In the genomic region with DNA sequence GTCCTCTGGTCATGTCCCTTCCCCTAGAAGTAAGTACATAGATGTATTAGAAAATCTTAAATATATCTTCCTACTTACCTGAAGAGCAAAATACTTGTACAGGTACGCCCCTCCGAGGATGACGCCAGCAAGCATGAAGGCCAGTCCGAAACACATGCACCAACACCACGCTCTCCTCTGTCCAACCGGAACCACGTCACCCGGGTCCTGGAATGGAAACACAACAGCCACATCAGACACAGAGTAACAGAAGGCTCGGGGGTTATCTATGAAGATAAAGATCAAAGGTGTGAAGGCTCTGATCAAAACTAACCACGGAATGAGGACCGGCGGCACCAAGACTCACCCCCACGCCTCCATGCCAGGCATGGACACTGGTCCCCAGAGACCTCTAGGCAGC, we compare ENCODE assay signal across 21 mouse cellular contexts.
"Had no signal": no experiment of that assay in that cellular context is flagged by ENCODE, and none has a peak within 500 bp of the region (broad histone marks: within the 10 kb centered on the region; RNA-seq: fewer than 3 reads in every experiment).

No protein-coding gene starts in this region.

- H3K4me1 ChIP-seq: neural tube, embryonic 12.5 days had no signal

- H3K27ac ChIP-seq: liver, embryonic 15.5 days; lung, embryonic 15.5 days; macrophage; midbrain, embryonic 13.5 days; midbrain, embryonic 15.5 days; neural tube, embryonic 12.5 days had no signal

- H3K4me3 ChIP-seq: liver, embryonic 15.5 days; lung, embryonic 15.5 days; megakaryocyte, embryonic 14.5 days; midbrain, embryonic 13.5 days; midbrain, embryonic 15.5 days; myocyte; neural tube, embryonic 12.5 days had no signal

- H3K9me3 ChIP-seq: liver, embryonic 15.5 days; lung, embryonic 15.5 days; megakaryocyte, embryonic 14.5 days; midbrain, embryonic 13.5 days; midbrain, embryonic 15.5 days; neural tube, embryonic 12.5 days had no signal

- H3K27me3 ChIP-seq: liver, embryonic 15.5 days; lung, embryonic 15.5 days; megakaryocyte, embryonic 14.5 days; midbrain, embryonic 13.5 days; midbrain, embryonic 15.5 days; neural tube, embryonic 12.5 days had no signal

- H3K9ac ChIP-seq: liver, embryonic 15.5 days; liver, postnatal 0 days; lung, embryonic 15.5 days; midbrain, embryonic 13.5 days; midbrain, embryonic 15.5 days; neural tube, embryonic 12.5 days had no signal

- H3K4me2 ChIP-seq: liver, embryonic 15.5 days; lung, embryonic 15.5 days; midbrain, embryonic 11.5 days; midbrain, embryonic 13.5 days; midbrain, embryonic 15.5 days; neural tube, embryonic 12.5 days had no signal

- ATAC-seq: liver, postnatal 0 days; lung, postnatal 0 days; midbrain, embryonic 13.5 days; midbrain, embryonic 15.5 days had no signal

- DNase-seq: liver, postnatal 0 days; lung, adult 2 months; lung, postnatal 14 days; lung, postnatal 36 days; retina, postnatal 1 day; right cerebral cortex, adult 18-20 months; right cerebral cortex, postnatal 25 days; right cerebral cortex, postnatal 4 days; thymus, adult 18-20 months; thymus, postnatal 14 days; thymus, postnatal 36 days had no signal
